Mouse (Mus musculus) lung, adult 18-20 months (tissue): ENCODE results near the gene Pla2g6.

Source experiments
- DNase-seq, 2 experiments: peaks; one replicate each; pipeline ENCODE4 v3.0.0; 2022; ENCODE audit warnings: mixed read lengths in 2 of 2

Pla2g6 gene

DNA sequence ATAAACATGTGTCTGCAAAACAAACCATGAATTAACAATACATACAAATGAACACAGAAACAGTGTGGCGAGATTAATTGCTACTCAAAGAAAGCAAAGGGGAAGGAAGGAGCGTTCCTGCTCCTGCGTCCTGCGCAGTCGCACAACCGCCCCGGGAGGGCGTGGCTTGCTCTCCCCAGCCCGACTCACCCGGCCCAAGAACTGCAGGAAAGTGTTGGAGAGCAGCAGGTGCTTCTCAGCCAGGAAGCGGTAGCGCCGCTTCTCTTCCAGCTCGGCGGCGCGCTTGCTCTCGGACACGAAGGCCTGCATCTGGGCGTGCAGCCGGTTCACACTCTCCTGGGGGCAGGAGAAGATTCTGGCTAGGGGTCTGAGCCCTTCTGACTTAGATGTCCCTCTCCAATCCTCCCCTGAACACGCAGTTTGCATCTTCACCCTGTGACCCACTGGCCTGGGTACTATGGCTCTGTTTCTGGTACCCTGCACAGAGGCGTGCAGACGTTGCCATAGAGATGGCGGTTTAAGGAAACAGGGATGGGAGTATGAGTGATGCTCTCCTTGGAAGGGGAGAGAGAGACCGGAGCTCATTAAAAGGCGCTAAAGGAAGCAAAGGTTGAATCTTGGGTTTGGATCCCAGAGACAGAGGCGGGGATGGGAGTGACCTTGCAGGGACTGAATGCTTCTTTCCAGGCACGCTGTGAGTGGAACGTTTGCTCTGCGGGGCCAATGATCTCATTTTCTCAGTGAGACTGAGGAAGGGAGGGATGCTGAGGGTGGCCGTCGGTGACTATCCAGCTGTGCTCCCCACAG, 57.7 kb downstream of the Pla2g6 start:
- DNase-seq, result peak; percentile 86 to 89

DNA sequence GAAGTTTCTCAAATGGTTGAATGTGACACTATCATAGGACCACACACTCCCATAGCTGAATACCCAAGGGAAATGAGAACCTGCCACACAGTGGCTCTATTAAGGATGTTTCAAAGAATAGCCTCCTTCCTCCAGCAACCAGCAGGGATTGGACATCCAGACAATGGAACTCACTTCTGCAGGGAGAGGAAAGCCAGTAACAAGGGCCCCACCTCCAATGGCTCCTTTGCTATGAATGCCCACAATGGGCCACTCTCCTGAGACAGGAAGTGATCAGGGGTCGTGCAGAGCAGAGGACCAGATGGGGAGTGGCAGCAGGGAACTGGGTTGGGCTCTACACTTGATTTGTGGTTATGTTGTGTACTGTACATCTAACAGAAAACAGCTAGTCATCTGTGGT, 59.7 kb downstream of the Pla2g6 start:
- no peak for DNase-seq

DNA sequence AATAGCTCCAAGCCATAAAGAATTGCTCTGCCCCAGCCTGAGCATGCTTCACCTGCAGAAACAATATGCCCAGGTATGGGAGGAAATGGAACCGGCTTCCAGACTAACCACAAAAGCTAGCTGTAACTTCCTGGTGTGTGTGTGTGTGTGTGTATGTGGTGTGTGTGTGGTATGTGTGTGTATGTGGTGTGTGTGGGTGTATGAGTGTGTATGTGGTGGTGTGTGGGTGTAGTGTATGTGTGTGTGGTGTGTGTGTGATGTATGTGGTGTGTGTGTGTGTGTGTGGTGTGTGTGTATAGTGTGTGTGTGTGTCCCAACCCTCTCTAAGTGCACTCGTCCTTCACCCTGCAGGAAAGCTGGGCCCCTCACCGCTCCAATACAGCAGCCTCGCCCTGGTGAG, 62.8 kb downstream of the Pla2g6 start:
- no peak for DNase-seq

DNA sequence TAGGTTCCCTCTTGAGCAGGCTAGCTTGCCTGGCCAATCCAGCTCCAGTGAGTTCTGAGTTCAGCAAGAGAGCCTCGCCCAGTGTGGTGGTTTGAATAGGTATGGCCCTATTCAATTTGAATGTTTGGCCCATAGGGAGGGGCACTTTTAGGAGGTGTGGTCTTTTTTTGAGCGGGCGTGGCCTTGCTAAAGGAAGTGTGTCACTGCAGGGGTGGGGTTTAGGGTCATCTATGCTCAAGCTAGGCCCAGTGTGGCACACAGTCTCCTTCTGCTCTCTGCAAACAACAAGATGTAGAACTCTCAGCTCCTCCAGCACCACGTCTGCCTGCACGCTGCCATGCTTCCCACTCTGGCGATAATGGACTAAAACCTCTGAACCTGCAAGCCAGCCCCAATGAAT, 64.5 kb downstream of the Pla2g6 start:
- DNase-seq, result no peak

DNA sequence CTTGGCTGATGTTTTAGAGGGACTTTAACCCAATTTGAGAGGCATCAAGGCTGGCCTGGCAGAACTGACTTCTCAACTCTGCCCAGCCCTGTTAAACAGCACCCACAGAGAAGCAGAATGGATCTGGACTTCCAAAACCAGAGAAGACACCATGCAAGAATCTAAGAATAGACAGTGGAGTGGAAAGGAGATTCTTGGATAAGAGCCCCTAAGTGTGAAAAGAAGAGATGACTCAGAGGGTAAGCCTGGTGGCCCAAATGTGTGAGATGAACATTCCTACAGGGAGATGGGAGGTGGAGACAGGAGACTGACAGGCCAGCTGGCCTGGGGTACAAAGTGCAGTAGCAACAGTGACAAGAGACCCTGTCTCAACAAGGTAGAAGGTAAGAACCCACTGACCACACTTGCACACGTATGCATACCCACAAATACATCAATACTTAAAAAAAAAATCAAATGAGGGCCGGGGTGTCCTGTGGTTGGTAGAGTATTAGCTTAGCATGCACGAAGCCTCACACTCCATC, 65.3 kb downstream of the Pla2g6 start:
- no peak for DNase-seq

DNA sequence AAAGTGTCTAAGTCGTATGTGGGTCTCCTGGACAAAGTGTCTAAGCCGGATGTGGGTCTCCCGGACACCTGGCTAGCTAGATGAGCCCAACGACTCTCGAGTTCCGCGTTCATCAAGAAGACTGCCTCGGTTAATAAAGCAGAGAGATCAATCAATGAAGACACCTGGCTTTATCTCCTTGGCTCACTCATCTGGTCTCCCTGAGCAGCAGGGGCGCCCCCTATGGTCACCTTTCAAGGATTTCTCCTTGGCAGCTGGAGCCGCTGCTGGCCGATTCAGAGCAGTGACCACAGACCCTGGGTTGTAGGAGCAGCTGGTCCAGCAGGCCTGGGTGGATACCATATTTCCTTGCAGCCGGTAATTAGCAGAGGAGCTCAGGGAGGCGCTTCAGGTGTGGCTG, 65.8 kb downstream of the Pla2g6 start:
- DNase-seq, result peak in 1 of 2 experiments; percentile 34

DNA sequence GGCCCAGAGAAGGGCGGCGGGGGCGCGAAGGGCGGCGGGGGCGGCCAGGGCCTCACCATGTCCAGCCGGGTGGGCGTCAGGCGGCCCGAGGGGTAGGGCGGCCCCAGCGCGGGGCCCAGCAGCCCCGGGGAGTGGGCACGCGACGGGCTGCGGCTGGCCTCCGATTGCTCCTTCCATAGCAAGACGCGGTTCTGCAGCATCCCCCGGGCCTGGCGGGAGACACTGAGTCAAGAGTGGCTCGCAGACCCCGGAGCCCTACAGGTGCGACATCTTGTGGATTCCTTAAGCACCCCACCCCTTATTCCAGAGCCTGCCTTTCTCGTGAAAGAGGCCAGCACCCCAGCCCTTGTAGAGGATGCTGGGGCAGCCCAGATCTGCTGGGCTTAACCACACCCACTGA, 66.4 kb downstream of the Pla2g6 start:
- no peak for DNase-seq

DNA sequence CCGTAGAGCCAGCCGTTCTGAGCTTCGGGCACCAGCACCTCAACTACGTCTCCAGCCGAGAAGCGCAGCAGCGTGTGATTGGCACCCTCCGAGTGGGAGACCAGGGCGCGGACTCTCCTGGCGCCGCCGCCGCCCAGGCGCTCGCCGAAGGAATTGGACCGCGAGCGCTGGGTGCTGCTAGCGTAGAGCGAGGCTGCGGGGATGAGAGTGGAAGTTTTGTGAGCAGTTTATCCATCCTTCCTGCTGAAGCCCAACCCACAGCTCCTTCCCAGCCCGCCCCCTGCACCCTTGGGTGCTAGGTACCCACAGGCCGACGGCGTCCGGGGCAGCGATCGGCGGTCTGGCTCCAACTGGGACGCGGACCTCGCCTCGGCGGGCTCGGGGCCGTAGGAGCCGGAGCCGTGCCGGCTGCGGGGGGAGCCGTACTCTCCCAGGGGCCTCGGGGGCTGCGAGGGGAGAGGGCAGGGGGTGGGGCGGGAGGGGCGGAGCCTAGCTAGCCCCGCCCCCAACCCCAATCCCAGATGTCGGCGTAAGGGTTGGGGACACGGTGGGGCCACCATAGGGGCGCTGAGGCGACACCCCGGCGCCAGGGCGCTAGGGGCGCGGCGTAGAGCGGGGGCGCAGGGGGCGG, 67.0 kb downstream of the Pla2g6 start:
- DNase-seq, result peak in 1 of 2 experiments; percentile 32

DNA sequence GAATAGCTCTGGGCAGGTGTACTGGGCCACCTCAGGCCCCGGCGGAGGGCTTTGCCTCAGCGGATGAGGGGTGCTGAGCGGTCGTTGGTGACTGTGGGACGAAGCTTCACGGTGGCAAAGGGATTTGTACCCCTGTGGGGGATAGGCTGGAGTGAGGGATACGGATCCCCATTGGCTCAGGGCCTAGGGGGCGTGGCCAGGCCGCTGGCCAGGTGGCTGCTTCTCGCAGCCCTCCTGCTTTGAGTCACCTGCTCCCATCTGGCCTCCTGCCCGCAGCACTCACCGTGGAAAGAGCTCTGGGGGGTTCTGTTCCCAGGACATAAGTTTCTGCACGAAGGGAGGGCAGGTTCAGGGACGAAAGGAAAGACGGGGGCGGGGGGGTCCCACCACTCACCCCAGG, 69.7 kb downstream of the Pla2g6 start:
- peak in 1 of 2 experiments; percentile 41 for DNase-seq

DNA sequence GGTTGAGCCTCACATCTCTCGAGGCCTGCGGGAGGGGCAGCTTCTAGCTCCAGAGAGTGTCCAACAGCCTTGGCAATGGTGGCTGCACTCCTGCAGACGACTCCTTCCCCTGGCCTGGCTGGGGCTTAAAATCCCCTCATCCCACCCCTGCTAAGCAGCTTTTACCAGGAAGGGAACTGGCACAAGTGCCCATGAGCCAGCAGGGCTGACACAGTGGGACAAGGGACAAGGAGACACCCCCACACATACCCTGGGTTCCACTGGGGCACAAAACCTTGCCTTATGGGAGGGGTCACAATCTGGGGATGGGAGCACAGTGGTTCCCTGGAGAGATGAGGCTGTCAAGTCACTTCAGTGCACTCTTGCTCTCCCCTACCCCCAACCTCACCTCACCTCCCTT, 73.5 kb downstream of the Pla2g6 start, which contains the start of gene Slc16a8:
Gene Slc16a8 (minus strand): TSS at position 101 of the 400 bp plus-strand sequence.
- DNase-seq, result no peak

DNA sequence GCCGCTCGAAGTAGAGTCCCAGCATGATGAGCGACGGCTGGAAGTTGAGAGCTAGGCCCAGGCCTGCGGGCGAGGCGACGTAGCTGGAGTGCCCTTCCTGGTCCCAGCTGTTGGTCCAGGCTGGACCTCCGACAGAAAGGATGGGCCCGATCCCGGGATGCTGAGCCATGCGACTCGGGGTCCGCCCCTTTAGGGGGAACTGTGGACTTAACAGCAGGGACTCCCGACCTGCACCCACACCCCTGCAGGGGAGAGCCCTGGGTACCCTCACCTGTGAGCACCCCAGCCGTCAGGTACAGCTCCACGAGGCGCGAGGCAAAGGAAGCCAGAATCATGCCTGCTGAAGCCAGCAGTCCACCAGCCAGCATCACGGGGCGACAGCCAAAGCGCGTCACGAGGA, 75.6 kb downstream of the Pla2g6 start:
- no peak for DNase-seq

DNA sequence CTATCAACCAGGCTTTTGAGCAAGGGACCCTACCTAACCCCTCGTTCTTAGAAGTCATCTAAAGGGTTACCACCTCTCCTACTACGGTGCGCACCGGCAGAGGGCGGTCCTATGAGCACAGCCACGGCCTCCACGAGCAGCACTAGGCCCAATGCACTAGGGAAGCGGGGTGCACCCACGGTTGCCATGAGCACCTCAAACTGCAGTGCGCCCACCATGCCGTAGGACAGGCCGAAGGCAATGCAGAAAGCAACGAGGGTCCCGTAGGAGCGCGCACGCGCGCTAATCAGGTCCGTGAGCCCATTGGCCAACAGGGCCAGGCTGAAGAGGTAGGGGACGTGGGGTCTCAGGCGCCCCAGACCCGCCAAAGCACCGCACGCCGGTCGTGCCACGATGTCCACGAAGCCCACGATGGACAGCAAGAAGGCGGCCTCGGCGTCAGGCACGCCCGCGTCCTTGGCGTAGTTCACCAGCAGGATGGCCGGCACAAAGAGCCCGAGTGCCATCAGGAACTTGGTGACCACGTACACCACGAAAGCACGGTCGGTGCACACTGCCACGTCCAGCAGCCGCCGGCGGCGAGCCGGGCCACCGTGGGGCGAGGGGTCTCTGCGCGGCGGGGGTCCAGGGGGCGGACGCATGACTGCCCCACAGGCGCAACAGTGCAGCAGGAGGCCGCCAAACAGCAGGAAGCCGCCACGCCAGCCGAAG, 76.3 kb downstream of the Pla2g6 start:
- no peak for DNase-seq

DNA sequence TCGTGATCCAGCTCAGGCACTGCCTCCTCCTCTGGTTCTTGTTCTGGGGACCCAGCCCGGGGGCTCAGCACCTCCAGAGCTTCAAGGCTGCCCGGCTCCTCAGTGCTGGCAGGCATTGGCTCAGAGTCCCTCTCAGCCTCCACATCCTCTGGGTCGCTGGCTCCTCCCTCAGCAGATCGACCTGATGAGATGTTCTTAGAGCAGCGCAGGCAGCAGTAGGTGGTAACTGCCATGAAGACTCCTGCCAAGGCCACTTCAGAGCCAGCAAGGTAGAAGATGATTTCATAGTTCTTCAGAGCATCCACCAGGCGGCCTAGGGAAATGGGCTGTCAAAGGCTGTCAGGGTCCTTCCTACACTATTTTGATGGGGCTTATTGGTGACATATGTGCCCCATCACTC, 77.0 kb downstream of the Pla2g6 start:
- no peak for DNase-seq

DNA sequence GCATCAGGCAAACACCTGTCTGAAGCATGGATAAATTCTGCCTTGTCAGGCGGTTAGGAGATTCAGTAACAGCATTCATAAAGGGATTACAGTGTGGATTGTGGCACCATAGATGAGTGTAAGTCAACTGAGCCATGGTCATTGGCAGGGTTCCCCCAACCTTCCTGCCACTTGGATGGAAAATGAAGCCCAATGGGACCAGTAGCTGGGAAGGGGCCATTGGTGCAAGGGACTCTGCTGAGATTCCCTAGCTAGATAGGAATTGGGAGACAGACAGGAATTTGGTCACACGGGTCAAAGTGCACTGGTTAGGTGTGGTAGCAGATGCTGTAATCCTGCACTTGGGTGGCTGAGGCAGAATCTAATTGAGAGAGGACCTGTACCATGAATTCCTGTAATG, 78.0 kb downstream of the Pla2g6 start:
- no peak for DNase-seq

DNA sequence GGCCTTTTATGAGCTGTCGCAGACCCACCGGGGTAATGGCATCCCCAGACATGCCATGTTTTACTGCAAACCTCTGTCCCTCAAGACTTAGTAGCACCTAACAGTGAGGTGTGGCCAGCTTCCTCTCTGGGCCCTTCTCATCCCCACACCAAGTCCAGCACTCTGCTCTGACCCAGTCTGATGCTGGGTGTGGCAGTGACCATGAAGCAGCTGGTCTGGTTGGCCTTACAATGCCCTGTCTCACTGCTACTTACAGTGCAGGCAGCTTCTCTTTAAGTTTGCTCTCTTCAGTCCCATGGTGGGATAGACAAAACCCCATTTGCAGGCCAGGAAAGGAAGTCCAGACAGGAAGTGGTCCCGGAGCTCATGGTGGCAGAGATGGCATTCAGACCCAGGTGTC, 82.9 kb downstream of the Pla2g6 start:
- DNase-seq, result no peak

DNA sequence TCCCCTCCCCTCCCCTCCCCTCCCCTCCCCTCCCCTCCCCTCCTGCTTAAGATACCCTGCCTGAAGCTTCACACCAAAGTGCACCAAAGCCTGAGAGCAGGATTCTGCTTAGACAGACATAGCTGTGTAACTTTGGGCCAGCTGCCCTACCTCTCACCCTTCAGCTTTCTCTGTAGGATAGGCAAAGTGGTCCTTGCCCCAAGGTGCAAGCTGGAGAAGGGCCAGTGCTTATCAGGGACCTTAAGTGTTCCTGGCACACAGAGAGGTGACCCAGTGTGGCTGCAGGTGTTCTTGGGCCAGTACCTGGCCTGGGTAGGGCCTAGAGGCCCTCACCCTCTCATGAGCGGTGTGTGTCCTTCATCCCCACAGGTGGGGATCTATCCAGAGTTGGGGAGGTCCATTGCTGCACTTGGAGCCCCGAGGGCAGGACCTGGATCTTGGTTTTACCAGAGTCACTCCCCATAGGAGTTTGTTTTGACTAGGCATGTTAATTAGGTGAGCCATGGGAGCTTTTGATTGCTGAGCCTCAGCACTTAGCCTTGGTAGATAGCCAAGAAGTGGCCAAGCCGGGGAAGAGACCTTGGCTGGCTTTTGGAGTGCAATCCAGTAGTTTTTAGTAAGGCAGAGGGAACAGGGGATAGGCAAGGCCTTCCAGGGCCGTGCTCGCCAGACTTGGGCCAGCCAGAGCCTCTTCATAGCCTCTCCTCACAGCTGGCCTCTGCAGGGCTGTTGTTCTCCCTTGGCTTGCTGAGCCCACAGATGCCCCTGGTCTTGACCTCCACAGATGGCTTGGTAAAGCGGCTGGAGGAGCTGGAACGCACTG, 83.9 kb downstream of the Pla2g6 start:
- peak; percentile 51 to 56 for DNase-seq

DNA sequence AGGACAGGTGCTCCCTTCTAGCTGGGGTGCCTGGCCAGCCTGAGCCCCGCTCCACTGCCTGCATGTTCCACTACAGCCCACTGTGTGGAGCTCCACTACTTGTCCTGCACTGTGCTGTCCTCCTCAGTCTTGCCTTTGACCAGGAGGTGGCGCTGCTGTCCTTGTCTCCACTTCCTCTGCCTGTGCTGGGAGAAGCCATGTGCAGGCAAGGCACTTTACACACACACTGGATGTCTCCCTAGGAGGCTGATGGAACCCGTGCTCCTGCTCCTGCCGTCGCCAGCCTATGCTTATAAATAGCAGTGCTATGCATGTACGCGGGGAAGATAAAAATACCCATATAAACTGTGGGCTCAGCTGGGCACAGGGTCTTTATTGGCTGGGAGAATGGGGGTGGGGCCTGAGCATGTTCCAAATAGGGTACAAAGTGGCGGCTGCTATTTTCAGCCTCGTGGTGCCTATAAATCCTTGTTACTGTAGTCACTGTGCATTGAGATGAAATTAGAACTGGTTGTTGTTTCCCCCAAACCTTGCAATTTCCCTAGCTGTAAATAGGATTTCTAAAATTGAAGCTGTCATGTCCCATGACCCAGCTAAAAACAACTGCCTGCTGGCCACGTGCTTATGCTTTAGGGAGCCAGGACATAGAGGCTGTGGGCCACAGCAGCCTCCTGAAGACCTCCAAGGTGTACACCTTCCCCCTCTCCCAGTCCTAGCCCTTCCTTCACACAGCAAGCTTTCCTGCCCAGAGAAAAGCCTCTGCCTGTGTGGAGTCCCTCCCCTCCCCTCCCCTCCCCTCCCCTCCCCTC, 84.8 kb downstream of the Pla2g6 start:
- DNase-seq, result peak; percentile 93 to 95

DNA sequence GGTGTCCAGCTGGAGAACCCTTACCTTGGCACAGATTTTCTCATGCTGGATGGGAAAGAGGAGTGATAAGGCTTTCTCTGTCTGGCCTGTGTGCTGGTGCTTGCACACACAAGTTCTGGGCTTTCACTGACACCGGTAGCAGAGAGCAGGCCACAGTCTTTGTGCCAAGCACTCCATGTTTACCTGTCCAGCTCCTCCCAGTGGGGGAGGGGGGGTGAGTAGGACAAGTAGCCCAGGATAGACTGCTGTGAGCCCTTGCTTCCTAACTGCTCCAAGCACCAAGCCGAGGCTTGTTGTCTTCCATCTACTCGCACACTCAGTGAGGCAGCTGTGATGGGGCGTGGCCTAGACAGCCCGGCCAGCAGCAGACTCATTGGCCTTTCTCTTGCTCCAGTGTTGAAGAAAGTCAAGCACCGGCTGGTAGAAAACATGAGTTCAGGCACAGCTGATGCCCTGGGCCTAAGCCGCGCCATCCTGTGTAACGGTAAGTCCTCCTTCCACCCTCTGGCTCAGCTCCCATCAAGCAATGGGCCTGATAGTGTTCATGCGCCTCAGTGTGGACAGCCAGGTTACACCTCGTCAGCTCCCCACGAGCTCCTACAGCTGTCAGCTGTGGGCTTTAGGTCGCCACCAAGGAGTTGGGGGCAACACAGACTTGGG, 85.5 kb downstream of the Pla2g6 start:
- DNase-seq, result no peak

DNA sequence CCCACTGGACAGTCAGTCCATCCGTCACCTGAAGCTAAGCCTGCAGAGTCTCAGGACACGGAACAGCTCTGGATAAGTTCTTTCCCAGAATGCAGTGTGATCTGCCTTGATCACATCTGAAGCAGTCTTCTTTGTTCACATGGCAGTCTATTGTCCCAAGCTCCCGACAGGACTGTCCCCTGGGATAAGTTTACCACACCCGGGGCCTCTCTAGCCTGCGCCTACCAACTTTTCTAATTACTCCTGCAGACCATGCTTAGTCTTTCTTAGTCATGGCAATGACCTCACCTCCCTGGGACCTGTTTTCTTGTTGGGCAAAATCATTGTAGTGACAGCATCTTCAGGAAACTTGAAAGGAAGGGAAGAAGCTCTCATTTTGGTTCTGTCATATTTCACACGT, 90.2 kb downstream of the Pla2g6 start:
- no peak for DNase-seq
